Mouse (Mus musculus) thymus, postnatal 10 days (tissue): Measurements from ENCODE around the gene Myo5a.
"Not testable (repeated sequence)": the region's sequence is repeated elsewhere in the genome, so short reads cannot be mapped to it uniquely, and the experiment has no call there.

ENCODE experiments used
- DNase-seq, 2 experiments: peaks; one replicate each; pipeline ENCODE4 v3.0.0; 2021; ENCODE audit warnings: low spot score in 2 of 2

Myo5a gene

DNA sequence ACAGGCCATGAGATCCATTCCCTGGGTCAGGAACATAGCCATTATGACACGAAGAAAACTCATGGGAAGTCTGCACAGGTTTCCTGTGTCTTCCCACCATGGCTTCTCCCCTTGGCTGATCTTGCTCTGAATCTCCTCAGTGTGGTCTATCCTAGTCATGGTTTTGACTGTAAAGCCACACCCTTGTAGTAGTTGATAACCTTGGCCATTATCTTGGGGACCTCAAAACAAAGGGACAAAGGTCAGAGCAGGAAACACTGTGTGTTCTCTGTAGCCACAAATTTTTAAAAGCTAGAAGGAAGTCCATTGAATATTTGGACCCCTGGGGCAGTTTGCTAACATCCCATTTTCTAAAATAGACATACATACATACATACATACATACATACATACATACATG is 177.5 kb downstream of the Myo5a start:
- no peak for DNase-seq

DNA sequence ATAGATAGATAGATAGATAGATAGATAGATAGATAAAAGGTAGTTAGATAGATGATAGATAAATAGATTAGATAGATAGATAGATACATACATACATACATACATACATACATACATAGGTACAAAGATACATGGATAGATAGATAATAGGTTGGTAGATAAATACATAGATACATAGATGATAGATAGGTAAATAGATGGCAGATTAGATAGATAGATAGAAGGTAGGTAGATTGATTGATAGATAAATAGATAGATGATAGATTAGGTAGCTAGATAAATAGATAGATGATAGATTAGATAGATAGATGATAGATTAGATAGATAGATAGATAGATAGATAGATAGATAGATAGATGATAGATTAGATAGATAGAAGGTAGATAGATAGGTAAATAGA is 178.1 kb downstream of the Myo5a start:
- no peak for DNase-seq

DNA sequence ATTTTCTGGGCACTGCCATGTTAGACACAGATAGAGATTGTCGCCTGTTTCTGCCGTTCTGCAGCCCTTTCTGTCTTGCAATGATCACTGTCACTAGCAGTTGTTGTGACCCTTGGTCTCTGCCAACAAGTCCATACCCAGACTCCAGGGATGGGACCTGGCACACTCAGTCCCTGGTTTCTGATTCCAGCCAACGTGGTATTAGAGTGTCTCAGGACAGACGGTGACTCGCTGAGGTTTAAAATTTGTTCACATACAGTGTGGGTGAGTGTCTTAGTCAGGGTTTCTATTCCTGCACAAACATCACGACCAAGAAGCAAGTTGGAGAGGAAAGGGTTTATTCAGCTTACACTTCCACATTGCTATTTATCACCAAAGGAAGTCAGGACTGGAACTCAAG is 182.3 kb downstream of the Myo5a start:
- DNase-seq = not testable (repeated sequence)

DNA sequence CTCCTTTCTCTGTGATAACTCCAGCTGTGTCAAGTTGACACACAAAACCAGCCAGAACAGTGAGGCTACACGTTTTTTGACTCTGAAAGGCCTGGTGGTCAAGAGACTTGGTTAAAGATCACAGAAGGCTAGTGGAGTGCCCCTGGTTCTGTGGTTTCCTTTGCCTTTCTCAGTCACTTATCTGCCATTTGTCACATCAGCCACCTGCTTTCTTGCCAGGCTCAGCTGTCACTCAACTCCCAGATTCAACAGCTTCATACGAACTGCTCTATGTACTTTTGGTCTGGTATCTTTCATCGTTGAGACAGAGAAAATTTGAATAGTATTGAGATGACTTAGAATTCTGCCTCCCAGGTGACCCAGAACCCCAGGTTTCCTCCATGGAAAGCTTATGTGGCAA is 183.0 kb downstream of the Myo5a start:
- no peak for DNase-seq

DNA sequence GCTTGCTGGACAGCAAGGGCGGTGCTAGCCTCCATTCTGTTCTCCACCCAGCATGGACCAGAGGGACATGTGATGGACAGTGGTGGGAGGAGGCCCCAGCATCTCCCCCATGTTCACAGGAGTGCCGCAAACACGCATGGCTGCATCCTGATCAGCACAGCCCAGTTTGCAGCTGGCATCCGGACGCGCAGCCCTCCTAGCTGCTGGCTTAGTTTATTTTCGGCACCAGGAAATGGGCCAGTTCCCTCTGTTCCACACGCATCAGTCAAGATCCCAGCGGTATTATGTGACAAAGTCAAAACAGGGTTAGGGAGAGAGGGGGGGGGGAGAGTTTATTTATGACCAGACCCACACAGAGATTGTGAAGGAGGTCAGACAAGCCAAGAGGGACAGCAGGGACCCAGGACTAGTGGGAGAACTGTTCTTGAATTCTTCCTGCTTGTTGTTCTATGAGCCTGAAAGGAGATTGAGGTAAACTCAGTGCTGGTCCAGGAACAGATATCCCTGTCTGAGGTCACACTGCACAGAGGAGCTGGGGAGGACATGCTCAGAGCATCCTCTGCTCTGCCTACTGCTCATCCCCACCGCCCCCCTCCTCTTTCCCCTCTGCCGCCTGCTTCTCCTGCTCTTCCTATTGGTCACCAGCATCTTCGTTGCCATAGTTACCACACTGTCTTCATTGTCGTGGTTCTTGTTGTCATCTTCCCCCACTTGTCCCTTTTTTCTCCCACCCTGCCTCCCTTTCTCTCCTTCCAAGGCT is 183.6 kb downstream of the Myo5a start:
- DNase-seq = no peak

DNA sequence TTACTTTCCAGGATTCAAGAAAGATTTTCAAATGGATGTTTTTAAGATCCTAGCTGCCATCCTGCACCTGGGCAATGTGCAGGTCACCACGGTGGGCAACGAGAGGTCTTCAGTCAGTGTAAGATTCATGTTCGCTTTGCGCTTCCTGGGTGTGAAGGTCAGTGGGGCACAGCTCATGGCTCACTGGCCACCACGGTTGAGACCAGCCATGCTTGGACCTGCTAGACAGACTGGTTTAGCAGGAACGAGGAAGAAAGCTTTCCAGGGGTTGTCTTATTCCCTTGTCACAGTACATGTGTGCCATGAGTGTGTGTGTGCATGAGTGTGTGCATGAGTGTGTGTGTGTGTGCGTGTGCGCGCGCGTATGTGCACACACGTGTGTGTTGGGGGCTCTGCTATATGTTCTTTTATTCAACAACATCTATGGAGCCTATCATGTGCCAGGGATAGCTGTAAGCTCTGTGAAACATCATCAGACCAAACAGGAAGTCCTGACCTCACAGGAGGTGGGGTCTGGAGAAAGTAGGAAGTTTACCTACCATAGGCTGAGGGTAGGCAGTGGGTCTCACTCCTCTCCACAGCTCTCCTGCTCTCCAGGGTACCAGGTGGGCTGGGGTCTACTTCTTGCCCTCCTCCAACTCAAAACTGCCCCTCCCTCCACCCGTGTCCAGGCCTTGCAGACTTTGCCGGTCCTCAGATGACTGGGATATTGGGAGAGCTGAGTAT is 185.2 kb downstream of the Myo5a start:
- DNase-seq = peak in 1 of 2 experiments; percentile 26

DNA sequence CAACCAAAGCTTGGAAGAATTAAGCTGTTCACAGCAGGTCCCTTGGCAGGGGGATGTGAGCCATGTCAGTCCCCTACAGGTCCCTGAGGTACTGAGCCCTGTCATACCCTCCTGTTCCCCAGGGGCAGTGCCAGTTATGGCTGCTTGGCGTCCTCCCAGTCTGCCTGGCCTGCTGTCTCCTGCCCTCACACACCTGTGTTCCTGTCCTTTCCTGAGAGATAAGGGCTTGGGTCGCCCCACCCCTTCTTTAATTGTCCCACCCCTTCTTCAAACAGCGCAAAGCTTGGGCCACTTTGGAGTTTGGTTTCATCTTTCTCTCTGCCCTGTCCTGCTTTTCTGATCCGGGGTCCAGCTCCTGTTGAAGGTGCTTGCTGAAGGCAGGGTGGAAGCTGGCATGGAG is 188.0 kb downstream of the Myo5a start:
- no peak for DNase-seq

DNA sequence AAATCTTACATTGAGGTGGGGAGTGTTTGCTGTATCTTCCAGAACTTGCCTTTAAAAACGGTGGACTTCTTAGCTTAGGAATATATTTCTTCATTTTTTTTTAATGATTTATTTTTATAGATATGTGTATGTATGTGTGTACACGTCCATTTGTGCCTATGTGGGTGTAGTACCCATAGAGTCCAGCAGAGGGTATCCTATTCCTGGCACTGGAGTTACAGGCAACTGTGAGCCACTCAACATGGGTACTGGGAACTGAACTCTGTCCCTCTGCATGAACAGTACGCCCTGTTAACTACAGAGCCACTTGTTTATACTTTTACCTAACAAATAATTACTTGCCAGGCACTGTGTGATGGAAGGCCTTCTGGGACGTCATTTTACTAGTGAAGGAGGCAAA is 188.8 kb downstream of the Myo5a start:
- DNase-seq = no peak

DNA sequence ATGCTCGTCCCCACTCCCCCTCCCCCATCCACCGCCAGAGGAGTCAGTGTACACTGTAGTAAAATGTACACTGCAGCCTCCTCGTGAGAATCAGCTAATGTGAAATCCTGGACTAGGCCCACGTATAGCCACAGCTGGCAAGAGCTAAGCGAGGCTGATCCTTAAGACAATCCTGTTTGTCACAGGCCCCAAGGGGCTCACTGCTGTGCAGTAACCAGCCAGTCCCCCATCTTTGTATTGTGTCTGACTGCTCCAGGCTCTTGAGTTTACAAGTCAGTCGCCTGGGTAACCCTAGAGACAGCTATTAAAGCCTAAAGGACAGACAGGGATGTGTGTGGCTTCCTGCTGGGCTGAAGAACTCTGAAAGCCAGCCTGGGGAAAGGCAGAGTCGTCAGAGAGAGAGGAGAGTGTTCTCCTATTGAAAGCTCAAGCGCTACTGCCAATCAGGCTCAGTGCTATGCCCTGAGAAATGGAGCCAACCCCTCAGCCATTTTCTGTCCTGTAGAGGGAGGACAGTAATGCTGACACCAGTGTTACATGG is 190.6 kb downstream of the Myo5a start:
- no peak for DNase-seq

DNA sequence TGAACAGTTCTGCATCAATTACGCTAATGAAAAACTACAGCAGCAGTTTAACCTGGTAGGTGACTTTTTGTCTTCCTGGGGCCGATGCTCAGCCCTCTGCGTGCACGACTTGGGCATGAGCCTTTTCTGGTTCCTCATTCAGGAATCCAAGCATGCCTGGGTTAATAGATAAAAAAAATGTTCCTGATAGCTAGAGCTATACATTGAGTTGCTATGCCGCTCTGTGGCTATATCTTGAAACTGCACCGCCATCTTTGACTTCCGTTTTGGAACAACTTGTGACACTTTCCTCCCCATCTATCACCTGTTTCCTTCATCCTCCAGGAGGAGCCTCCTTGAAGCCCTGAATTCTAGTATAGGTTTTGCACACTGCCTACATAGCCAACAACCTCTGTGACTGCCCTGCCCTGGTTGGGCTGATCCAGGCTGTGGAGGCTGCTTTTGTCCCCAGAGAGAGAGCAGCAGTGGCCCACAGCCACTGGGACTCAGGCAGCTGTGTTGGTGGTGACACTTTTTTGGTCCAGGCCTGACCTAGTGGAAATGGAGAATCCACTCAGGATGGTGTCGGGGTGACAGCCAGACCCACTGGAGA is 191.5 kb downstream of the Myo5a start:
- DNase-seq = peak in 1 of 2 experiments; percentile 13

DNA sequence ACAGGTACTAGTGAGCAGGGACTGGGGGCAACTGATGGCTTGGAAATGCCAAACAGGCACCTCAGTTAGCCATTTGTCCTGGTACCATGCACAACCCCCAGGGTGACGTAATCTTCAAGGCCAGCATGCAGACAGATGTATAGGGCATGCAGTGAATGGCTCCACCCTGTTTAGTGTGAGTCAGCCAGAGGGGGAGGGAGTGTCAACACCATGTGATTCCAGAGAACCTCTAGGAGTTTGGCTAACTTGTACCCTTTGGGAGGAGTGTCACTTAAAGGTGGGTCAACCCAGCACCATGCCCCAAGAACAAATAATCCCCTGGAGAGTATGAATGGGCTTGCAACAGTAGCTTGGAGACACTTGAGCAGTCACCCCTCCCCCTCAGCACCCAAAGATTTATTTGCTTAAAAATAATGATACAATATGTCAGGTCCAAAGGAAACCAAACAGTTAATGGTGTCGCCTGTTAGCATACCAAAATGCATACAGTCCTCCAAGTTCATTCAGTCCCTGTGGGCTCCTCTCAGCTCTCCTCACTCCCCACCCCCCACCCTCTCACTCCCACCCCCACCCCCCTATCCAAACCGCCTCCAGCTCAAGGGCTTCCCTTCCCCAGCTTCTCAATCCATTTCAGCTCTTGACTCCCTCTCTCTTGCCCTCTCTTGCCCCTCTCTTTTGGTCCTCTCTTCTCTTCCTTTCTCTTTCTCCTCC is 193.3 kb downstream of the Myo5a start:
- no peak for DNase-seq

DNA sequence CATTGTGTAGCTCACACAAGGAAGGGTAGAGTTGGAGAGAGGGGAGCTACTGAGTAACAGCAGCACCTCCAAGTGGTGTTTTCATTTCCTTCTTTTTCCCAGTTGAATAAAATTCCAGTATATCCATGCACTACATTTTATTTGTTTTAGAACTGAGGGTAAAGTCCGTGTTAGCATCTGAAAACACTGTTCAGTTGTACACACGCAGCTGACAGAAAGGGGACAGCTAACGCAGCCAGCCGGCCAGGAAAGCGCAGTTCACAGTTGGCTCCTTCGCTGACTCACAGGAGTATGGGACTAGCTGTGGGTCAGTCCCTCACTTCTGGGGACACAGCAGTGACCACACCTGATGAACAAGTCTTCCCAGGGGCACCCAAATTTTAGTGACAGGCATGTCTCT is 196.3 kb downstream of the Myo5a start:
- no peak for DNase-seq

DNA sequence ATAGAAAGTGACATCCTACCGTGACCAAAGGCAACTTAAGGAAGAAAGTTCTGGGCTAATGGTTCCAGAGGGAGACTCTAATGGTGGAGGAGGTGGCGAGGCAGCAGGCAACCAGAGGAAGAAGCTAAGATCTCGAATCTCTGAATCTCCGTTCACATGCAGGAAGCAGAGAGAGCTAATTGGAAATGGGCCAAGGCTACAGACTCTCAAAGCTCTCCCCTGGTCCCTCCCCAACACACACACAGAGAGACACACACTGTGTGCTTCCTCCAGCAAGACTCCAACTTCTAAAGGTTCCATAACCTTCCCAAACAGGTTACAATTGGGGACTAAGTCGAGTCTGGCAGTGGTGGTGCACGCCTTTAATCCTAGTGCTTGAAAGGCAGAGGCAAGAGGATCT is 199.6 kb downstream of the Myo5a start:
- DNase-seq = no peak

DNA sequence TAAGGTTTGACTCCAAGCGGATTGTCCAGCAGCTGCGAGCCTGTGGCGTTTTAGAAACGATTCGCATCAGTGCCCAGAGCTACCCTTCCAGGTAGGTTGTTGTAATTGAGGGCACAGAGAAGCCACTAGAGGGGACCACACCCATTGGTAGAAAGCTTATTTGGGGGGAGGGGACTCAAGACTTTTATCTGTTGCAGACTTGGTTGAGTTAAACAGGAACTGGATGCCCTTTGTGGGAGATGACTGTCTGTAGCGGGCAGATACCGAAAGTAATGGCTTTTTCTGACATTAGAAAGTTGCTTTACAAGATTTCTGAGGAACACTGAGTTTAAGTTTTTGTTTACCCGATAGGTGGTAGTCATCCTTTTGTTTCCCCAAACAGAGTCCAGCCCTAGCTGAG is 200.7 kb downstream of the Myo5a start:
- no peak for DNase-seq
